Mouse (Mus musculus): ENCODE results near the gene Smim5. TPM values are rescaled to one million over a fixed set of nuclear protein-coding genes. Genes with fewer than 3 reads are reported as not detected.

Gene Smim5
- polyA plus RNA-seq, 1 experiment: not detected

GRCm38 (mm10) chr11:115931235-115931634 lies 31.5 kb downstream of the Smim5 start:
- WGBS: 74% methylated on average over 3 of the region's 3 CpGs
- Histone ChIP-seq H3K27ac (ENCODE audit: insufficient read depth, low read depth, low read length) (no peak overlapping the region), H3K4me3 (ENCODE audit: insufficient read depth, low read depth, low read length) (no peak overlapping the region), H3K4me1 (ENCODE audit: control insufficient read depth, insufficient read depth, low read length) (peaks cover 6% of the 10 kb centered on the region)
- no peak for TF ChIP-seq CTCF (IDR thresholded peaks at IDR 0.05; ENCODE audit: insufficient read depth, low read depth, low read length)
- no peak for TF ChIP-seq POLR2A (IDR thresholded peaks at IDR 0.05; ENCODE audit: insufficient read depth, low read depth, low read length)

DNA sequence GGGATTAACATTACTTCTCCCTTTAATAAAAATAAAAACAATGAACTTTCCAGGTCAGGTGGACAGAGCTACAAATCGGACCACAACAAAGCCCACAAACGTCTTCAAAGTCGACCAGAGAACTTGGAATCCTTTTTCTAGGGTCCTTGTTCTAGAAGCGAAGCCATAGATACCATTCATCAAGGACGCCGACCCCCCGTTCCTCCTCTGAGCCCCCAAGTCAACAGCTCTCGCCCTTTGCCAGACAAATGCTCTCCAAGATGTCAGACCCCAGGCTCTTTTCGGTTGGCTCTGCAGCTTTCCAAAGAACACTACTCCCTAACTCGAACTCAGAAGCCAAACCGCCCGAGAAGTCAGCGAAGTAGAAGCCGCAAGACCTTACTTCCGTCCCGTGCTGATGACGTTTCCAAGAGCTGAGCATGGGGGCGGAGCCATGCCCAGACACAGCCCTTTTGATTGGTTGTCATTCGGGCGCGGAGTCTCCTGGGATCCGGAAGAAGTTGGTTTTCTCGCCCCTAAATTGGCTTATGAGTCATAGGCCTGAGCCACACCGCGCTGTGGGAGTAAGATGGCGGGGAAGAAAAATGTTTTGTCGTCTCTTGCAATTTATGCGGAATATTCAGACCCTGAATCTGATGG lies 33.5 kb downstream of the Smim5 start, which contains the start of the genes Sap30bp and Recql5:
Gene Sap30bp (plus strand): TSS at position 175 of the 639 bp plus-strand sequence.
Gene Recql5 (minus strand): TSS at position 370 of the 639 bp plus-strand sequence.
- Histone ChIP-seq H3K27ac (ENCODE audit: insufficient read depth, low read depth, low read length) (0 out of 2 replicates have a peak within 1 kb of the TSS, but pooled peaks have one; percentile 5), H3K4me3 (ENCODE audit: insufficient read depth, low read depth, low read length) (peak within 1 kb of the TSS; percentile 89), H3K4me1 (ENCODE audit: control insufficient read depth, insufficient read depth, low read length) (peaks cover 6% of the 10 kb centered on the region)
- under 1% methylated on average over 28 of the region's 28 CpGs for WGBS
- TF ChIP-seq POLR2A (IDR thresholded peaks at IDR 0.05; ENCODE audit: insufficient read depth, low read depth, low read length): peak; percentile 37; the same call in 1 of the 2 replicates
- no peak for TF ChIP-seq CTCF (IDR thresholded peaks at IDR 0.05; ENCODE audit: insufficient read depth, low read depth, low read length)

GRCm38 (mm10) chr11:115933747-115934110 lies 34.0 kb downstream of the Smim5 start:
- under 1% methylated on average over 16 of the region's 16 CpGs for WGBS
- TF ChIP-seq POLR2A (IDR thresholded peaks at IDR 0.05; ENCODE audit: insufficient read depth, low read depth, low read length) (no peak), CTCF (IDR thresholded peaks at IDR 0.05; ENCODE audit: insufficient read depth, low read depth, low read length) (no peak)
- H3K27ac ChIP-seq (ENCODE audit: insufficient read depth, low read depth, low read length): 0 out of 2 replicates have a peak overlapping the region, but pooled peaks have one; percentile 5
- H3K4me3 ChIP-seq (ENCODE audit: insufficient read depth, low read depth, low read length): peak overlapping the region; percentile 74
- peaks cover 6% of the 10 kb centered on the region for H3K4me1 ChIP-seq (ENCODE audit: control insufficient read depth, insufficient read depth, low read length)

GRCm38 (mm10) chr11:115939690-115940329 lies 40.0 kb downstream of the Smim5 start:
- peaks cover 1% of the 10 kb centered on the region; the same call in 1 of the 2 replicates for H3K4me1 ChIP-seq (ENCODE audit: control insufficient read depth, insufficient read depth, low read length)
- no peak overlapping the region for H3K4me3 ChIP-seq (ENCODE audit: insufficient read depth, low read depth, low read length)
- 30% methylated on average over 6 of the region's 6 CpGs for WGBS
- no peak overlapping the region for H3K27ac ChIP-seq (ENCODE audit: insufficient read depth, low read depth, low read length)
- TF ChIP-seq CTCF (IDR thresholded peaks at IDR 0.05; ENCODE audit: insufficient read depth, low read depth, low read length) (no peak), POLR2A (IDR thresholded peaks at IDR 0.05; ENCODE audit: insufficient read depth, low read depth, low read length) (no peak)

DNA sequence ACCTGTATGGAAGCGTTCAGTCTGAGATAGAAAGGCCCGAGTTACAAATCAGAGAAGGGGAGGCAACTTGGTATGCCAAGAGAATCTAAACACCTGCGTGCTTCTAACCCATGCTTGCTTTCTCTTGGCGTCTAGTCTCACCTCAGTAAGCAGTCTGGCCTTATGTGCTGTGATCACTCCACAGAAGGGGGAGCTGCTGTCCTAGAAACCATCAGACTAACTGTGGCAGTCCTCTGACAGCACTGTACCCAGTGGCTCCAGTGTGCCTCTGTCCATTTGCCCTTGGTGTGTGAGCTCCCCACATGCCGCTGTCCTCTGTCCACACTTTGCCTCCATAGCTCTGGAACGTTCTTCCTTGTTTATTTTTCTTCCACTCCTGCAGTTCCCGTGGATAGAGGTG lies 42.2 kb downstream of the Smim5 start:
- H3K4me1 ChIP-seq (ENCODE audit: control insufficient read depth, insufficient read depth, low read length): no peaks in the 10 kb centered on the region
- TF ChIP-seq POLR2A (IDR thresholded peaks at IDR 0.05; ENCODE audit: insufficient read depth, low read depth, low read length): no peak
- no peak for TF ChIP-seq CTCF (IDR thresholded peaks at IDR 0.05; ENCODE audit: insufficient read depth, low read depth, low read length)
- no peak overlapping the region for H3K4me3 ChIP-seq (ENCODE audit: insufficient read depth, low read depth, low read length)
- no peak overlapping the region for H3K27ac ChIP-seq (ENCODE audit: insufficient read depth, low read depth, low read length)
- 84% methylated on average over 7 of the region's 7 CpGs for WGBS

- peaks cover 10% of the 10 kb centered on the region; the same call in 1 of the 2 replicates for H3K4me1 ChIP-seq (ENCODE audit: control insufficient read depth, insufficient read depth, low read length)
- 88% methylated on average over 8 of the region's 8 CpGs for WGBS
- H3K4me3 ChIP-seq (ENCODE audit: insufficient read depth, low read depth, low read length): no peak overlapping the region
- no peak overlapping the region for H3K27ac ChIP-seq (ENCODE audit: insufficient read depth, low read depth, low read length)
- TF ChIP-seq CTCF (IDR thresholded peaks at IDR 0.05; ENCODE audit: insufficient read depth, low read depth, low read length): no peak
These were observed 45.5 kb downstream of the Smim5 start for GRCm38 (mm10) chr11:115945247-115945646.

GRCm38 (mm10) chr11:115946221-115946828 lies 46.6 kb downstream of the Smim5 start:
- Histone ChIP-seq H3K27ac (ENCODE audit: insufficient read depth, low read depth, low read length) (no peak overlapping the region), H3K4me3 (ENCODE audit: insufficient read depth, low read depth, low read length) (no peak overlapping the region), H3K4me1 (ENCODE audit: control insufficient read depth, insufficient read depth, low read length) (peaks cover 12% of the 10 kb centered on the region)
- no peak for TF ChIP-seq POLR2A (IDR thresholded peaks at IDR 0.05; ENCODE audit: insufficient read depth, low read depth, low read length)
- no peak for TF ChIP-seq CTCF (IDR thresholded peaks at IDR 0.05; ENCODE audit: insufficient read depth, low read depth, low read length)
- 76% methylated on average over 9 of the region's 9 CpGs for WGBS

DNA sequence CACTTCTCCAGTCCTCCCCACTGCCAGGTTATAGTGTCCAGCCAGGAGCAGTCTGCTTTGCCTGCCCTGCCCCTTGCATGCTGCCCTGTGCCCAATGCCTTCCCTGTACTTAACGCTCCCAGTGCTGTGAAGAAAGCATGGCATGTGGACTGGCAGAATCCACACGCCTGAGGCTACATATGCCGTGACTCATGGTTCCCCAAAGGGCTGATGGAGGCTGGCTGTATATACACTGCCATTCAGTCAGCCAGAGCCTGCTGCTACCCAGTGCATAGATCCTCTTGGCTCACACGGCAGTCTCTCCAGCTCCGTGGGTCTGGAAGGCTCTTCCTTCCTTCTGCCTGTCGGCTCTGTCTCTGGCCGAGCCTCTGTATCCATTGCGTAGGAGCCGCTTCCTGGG lies 48.5 kb downstream of the Smim5 start:
- Histone ChIP-seq H3K4me3 (ENCODE audit: insufficient read depth, low read depth, low read length) (no peak overlapping the region), H3K4me1 (ENCODE audit: control insufficient read depth, insufficient read depth, low read length) (peaks cover 21% of the 10 kb centered on the region), H3K27ac (ENCODE audit: insufficient read depth, low read depth, low read length) (no peak overlapping the region)
- 82% methylated on average over 9 of the region's 9 CpGs for WGBS
- TF ChIP-seq POLR2A (IDR thresholded peaks at IDR 0.05; ENCODE audit: insufficient read depth, low read depth, low read length) (no peak), CTCF (IDR thresholded peaks at IDR 0.05; ENCODE audit: insufficient read depth, low read depth, low read length) (no peak)

DNA sequence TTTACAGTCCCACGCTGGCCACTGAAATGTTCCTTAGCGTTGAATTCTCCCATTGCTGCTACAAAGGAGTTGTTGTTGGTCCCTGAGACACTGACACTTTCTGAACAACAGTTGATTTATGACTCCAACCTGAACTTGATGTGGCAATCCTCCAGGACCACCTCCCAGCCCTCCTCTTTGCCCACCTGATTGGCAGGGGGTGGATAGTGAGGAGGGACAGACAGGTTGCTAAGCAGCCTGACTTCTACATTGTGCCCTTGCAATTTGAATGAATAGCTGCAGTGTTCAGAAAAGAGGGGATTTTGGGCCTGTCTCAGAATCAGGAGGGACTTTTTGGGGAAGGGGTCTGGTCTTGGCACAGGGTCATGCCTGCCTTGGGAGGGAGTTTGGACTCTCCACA lies 51.0 kb downstream of the Smim5 start:
- TF ChIP-seq CTCF (IDR thresholded peaks at IDR 0.05; ENCODE audit: insufficient read depth, low read depth, low read length) (no peak), POLR2A (IDR thresholded peaks at IDR 0.05; ENCODE audit: insufficient read depth, low read depth, low read length) (no peak)
- WGBS: 51% methylated on average over 2 of the region's 2 CpGs
- Histone ChIP-seq H3K27ac (ENCODE audit: insufficient read depth, low read depth, low read length) (no peak overlapping the region), H3K4me1 (ENCODE audit: control insufficient read depth, insufficient read depth, low read length) (peaks cover 28% of the 10 kb centered on the region), H3K4me3 (ENCODE audit: insufficient read depth, low read depth, low read length) (no peak overlapping the region)

Data from olfactory bulb, adult 2 months (tissue).